Comparison of ENCODE assay signal across 1 mouse cellular context in genomic region chr10:80666837-80667412, GRCm38 (mm10).
TF ChIP-seq lines count a peak whose summit lies in the region.

No protein-coding gene starts in this region.

TF ChIP-seq in myocyte, 11 proteins besides CTCF, POLR2A, EP300 and RAD21 (continued from another document):
- TF ChIP-seq SRF (IDR thresholded peaks at IDR 0.05; ENCODE audit: control insufficient read depth, insufficient read length, low read depth) (peak; percentile 27), MYOD1 (IDR thresholded peaks at IDR 0.05; ENCODE audit: control insufficient read depth in 1 of 3, insufficient read length in 2 of 3, low read depth in 2 of 3) (peak; percentile 32 to 100 (median 96)), MAX (IDR thresholded peaks at IDR 0.05; ENCODE audit: low read depth) (no peak), POLR2AphosphoS2 (IDR thresholded peaks at IDR 0.05; ENCODE audit: insufficient read length, low read depth) (peak; percentile 40)
